Mouse (Mus musculus) ovary, adult 18-20 months (tissue): ENCODE measurements around the gene Nrxn3.

Experiments
- DNase-seq: peaks from one replicate; pipeline ENCODE4 v3.0.0; 2022; ENCODE audit warnings: low spot score, mixed read lengths

The Nrxn3 gene

GRCm38 (mm10) chr12:89049686-89050085, 327.0 kb downstream of the Nrxn3 start:
- no peak for DNase-seq

DNA sequence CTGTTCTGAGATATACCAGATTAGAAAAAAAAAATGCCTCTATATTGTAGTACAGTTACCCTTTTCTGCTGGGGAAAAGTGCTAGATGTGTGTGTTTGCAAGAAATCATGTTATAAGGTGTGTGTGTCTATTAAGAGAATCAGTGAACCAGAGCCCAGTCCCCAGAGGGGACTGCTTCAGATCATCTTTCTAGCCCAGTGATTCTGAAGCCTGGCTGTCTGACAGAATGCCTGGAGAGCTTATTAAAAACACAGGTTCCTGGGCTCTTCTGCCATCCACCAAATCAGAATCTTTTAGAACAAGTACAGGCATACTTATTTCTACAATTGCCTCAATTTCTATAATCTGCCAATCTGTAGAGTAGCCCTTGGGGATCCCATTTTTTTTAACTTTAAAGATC, 349.8 kb downstream of the Nrxn3 start:
- DNase-seq, result no peak

GRCm38 (mm10) chr12:89073167-89073743, 350.6 kb downstream of the Nrxn3 start:
- no peak for DNase-seq

- no peak for DNase-seq
Observed at GRCm38 (mm10) chr12:89074551-89075295, 352.0 kb downstream of the Nrxn3 start.

- no peak for DNase-seq
Observed at GRCm38 (mm10) chr12:89093806-89094479, 371.3 kb downstream of the Nrxn3 start.

DNA sequence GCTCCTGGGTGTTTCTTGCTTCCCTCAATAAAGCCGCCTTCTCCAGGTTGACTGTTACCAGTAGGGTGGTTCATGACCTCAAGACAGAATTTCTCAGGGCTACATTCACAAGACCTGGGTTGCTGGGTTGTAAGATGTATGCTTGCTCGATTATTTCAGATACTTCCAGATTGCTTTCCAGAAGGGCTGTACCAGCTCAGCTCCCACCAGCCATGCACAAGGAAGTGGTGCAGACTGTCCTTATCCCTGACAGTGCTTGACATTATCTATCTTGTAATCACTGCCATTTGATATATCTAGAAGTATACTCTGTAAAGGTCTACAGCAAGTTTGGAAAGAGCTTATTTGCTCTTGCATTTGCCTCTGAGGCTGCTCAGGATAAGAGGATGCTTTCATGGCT, 374.9 kb downstream of the Nrxn3 start:
- no peak for DNase-seq

DNA sequence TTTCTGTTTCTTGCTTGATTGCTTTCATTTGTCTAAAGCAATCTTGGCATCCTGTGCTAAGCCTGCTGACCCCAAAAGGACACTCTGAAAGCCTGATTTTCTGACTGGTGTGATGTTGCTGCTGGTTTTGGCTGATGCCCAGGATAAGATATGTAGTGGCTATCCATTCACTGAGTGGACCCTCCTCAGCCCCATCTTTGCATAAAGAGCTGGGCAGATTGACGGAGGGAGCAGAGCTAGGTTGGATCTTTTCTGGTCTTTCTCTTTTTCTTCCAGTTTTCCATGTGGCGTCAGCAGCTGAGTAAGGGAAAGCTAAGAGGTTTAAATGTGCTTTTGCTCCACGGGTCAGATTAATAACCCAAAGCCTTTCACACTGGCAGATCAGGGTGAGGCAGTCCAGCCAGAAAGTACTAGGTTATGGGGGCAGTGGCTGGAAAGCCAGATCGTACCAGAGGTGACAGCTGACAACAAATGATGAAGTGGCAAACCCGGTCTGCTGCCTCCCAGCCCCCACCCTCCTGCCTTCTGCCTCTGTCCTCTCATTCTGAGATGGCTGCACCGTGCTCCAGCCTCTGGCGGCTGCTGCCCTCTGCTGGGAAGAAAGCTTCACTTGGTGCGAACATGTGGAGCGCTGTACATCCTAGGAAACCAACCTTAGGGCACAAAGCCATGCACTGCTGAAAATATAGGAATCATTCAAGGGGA, 383.5 kb downstream of the Nrxn3 start:
- peak; percentile 3 for DNase-seq

DNA sequence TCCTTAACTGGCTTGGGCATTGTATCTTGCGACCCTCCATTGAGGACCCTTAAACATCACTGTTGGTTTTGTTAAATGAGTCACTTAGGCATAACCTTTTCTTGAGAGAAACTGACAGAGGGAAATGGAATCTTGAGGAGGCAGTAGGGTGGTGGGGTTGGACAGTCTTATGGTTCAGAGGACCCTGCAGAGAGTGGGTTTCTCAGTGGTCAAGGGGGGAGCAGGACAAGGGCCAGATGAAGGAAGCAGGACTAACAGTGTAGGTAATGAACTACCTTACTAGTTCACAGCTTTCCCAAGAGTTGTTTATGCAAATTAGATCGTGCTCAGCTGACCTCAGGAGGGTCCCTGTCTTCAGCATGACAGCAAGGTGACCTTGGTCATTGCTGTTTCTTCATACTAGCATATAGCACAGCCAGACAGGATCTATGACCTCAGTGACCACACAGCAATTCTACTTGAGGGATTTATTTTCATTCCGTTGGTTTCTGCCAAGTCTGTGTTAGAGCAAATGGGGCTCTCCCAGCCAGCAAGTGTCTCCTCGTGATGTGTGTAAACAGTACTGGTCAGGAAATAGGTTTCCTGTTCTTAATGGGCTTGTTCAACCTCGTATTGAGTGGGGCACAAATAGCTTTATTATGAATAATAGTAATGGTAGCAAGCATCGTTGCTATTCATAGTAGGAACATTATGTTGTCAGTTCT, 384.4 kb downstream of the Nrxn3 start:
- no peak for DNase-seq

- DNase-seq, result no peak
Observed at GRCm38 (mm10) chr12:89109779-89110335, 387.2 kb downstream of the Nrxn3 start.

DNA sequence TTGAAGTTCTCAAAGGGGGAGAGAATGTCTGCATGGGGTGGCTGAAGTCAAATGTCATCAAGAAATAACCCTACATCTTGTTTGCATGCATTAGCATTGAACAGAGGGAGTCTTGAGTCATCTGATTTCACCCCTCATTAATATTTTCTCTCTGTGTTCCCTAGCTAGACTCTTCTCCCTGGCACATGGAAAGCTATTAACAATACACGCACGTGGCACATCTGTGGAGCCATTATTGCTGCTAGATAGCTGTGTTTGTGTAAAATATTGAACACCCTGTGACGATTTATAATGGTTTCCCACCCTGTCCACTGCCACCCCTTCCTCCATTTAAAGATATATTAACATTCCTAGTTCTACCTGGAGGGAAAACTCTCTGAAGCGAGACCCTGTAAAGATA, 405.9 kb downstream of the Nrxn3 start:
- no peak for DNase-seq

GRCm38 (mm10) chr12:89129139-89129907, 406.6 kb downstream of the Nrxn3 start:
- no peak for DNase-seq

DNA sequence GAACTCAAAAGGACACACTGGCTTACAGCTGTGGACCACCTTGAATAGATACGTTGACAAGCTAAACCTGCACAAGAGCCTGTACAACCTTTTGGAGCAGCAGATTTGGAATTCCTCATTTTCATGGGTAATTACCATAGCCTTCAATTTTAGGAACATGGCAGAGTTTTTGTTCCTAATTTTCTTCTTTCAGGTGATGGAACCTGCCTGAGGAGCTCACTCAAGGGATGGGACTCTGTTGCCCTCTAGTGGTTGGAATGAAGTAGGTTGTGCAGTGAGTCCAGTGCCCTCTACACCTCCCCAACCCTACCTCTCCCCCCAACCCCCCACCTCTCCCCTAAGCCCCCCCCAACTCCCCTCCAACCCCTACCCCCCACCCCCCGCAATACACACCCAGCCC, 411.7 kb downstream of the Nrxn3 start:
- no peak for DNase-seq

DNA sequence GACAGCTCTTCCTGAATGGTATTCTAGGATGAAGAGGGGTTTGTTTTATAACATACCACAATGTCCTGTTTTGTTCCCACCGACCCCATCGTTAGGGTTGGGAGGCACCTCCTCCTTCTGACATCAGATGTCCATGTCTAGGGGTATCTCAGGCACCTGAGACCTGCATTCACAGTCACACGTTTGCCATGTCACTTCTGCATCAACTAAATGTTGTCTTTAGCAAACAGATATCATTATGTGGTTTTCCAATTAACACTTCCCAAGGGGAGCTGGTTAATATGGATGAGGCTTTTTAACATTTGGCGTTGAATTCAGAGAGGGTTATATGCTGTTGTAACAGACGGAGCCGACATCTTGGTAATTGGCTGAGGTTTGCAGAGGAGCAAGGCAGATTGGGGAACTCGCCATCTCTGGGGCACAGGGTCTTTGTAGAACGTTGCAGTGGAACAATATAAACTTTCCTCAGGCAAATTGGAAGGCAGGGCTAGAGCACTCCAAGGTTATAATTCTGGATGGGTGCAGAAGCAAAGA, 412.2 kb downstream of the Nrxn3 start:
- DNase-seq, result no peak

GRCm38 (mm10) chr12:89148974-89149411, 426.3 kb downstream of the Nrxn3 start:
- DNase-seq, result no peak

GRCm38 (mm10) chr12:89149455-89149854, 426.8 kb downstream of the Nrxn3 start:
- no peak for DNase-seq

GRCm38 (mm10) chr12:89156086-89156757, 433.5 kb downstream of the Nrxn3 start:
- DNase-seq, result no peak

GRCm38 (mm10) chr12:89159353-89159752, 436.7 kb downstream of the Nrxn3 start:
- peak; percentile 4 for DNase-seq

DNA sequence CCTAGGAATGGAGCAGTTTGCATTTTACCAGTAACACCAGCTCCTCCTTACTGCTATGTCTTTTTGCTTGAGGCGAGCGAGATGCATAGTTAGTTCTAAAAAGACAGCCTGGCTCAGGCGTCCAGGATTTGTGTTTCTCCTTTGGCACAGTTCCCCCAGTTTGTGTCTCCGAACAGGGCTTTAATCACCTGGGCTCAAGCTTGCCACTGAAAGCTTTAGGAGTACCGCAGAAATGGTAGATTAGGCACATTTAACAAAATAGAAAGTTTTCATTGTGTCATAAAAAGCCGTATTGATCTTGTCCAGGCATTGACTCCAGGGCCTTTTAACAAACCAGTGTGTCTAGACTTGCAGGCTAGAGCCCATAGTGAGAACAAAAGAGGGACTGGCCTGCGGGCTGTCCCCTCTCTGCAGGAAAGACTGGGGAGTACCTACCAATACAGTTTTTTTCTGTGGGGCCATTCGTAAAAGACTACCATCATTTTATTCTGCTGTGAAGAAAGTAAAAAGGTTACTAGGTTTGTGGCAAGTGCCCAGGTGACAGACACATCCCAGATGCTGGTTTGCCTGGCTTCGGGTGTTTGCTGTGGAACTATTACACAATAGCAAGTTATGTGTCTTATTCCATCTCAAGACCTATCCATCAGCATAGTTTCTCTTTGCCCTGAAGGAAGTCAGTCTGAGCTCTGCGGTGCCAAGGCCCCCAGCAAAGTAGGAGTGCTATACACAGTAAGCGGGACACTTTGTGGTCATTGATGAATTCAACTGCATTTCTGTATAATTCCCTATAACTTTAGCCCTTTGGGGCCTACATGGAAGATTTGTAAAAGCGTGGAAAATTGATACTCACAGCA, 451.9 kb downstream of the Nrxn3 start:
- DNase-seq, result no peak
